Mouse (Mus musculus) small intestine, adult 2 months (tissue): ENCODE data around the gene Zfp39. TPM values are rescaled to one million over a fixed set of nuclear protein-coding genes. Genes with fewer than 3 reads are reported as not detected.
A peak's percentile ranks its signal among the peaks of the same experiment; 100 is the strongest.

Experiments used
- H3K27ac ChIP-seq: fragments of 200-500 bp; 2 replicates; pipeline ENCODE4 v1.5.1; 2012; ENCODE audit warnings: low read depth, low read length, control low read depth, inconsistent platforms; ENCODE audit not compliant: insufficient read depth
- H3K27me3 ChIP-seq: fragments of 200-500 bp; 2 replicates; pipeline ENCODE4 v1.6.1; 2012; ENCODE audit warnings: mild to moderate bottlenecking, moderate library complexity, low read length, inconsistent platforms; ENCODE audit not compliant: control insufficient read depth, insufficient read depth
- H3K36me3 ChIP-seq: fragments of 200-500 bp; 2 replicates; pipeline ENCODE4 v1.6.1; 2012; ENCODE audit warnings: mild to moderate bottlenecking, low read length, control low read depth, inconsistent platforms; ENCODE audit not compliant: control insufficient read depth, insufficient read depth
- H3K4me1 ChIP-seq: fragments of 200-500 bp; 2 replicates; pipeline ENCODE4 v1.6.1; 2012; ENCODE audit warnings: low read length, inconsistent platforms, mixed read lengths; ENCODE audit not compliant: control insufficient read depth, insufficient read depth, insufficient read length
- H3K4me3 ChIP-seq: fragments of 200-500 bp; 2 replicates; pipeline ENCODE4 v1.5.1; 2012; ENCODE audit warnings: low read depth, mild to moderate bottlenecking, control low read depth, inconsistent platforms, low read length, moderate library complexity
- CTCF ChIP-seq: fragments of 200-500 bp; IDR thresholded peaks from 2 replicates; pipeline ENCODE4 v1.5.1; 2012; ENCODE audit warnings: low read depth, mild to moderate bottlenecking, control low read depth, inconsistent platforms, low read length, moderate library complexity, mixed read lengths; ENCODE audit not compliant: insufficient replicate concordance, insufficient read length; ENCODE audit errors: extremely low read depth
- POLR2A ChIP-seq: fragments of 200-500 bp; IDR thresholded peaks from 2 replicates; pipeline ENCODE4 v1.6.1; 2012; ENCODE audit warnings: low read depth, mild to moderate bottlenecking, control low read depth, inconsistent platforms, low read length, moderate library complexity
- WGBS: fragments of 180-500 bp; shearing (Covaris S2); methylation state at CpG from one replicate; pipeline ENCODE4 v1.1.7; 2018; 5-methylcytosine and 5-hydroxymethylcytosine counted together
- polyA plus RNA-seq: library from polyadenylated mRNA; depleted of rRNA; stranded (reverse); fragments of >200 nt; gene quantifications from 2 replicates; pipeline ENCODE4 v1.2.3, GENCODE M21; 2012

Gene Zfp39
- polyA plus RNA-seq, 1 experiment = 0.29 TPM

DNA sequence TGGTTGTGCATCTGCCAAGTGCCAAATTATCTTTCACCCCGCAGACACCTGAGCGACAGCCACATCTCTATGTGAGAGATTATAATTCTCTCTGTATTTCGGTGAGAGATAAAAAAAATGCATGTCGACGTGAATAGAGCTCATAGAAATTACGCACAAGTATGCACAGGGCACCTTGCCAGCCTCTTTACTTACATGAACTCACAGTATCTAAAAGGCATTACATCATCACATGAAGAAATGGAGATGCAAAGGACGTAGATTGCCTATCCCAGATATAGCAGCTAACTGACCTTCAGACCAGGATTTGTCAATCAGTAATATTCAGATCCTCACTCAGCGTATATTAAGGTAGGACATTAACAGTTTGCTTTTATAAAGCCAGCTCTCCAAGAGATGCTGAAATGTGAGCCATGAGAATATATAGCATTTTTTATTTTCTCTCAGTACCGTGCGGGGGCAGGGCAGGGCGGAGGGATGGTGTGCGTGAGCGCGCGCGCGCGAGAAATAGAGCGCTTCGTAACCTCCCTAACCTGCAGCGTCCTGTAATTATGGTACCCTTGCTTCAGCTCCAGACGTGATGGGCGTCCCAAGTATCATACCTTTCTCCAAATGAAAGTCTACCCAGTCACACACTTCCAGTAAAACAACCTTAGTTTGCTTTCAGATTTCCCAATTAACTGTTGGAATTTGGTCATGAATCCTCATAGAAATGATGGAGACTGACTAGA lies 43.9 kb upstream of the Zfp39 start:
- Histone ChIP-seq H3K4me1 (peaks cover 4% of the 10 kb centered on the region), H3K36me3 (no peaks in the 10 kb centered on the region), H3K4me3 (peak overlapping the region; percentile 27), H3K27me3 (peaks cover 18% of the 10 kb centered on the region), H3K27ac (no peak overlapping the region; the same call in 1 of the 2 replicates)
- WGBS = 12% methylated on average over 23 of the region's 23 CpGs
- TF ChIP-seq POLR2A (no peak), CTCF (no peak)

GRCm38 (mm10) chr11:58947306-58947705 lies 43.3 kb upstream of the Zfp39 start:
- 67% methylated on average over 3 of the region's 3 CpGs for WGBS
- TF ChIP-seq CTCF (no peak), POLR2A (no peak)
- no peak overlapping the region for H3K4me3 ChIP-seq
- H3K36me3 ChIP-seq = no peaks in the 10 kb centered on the region
- H3K27ac ChIP-seq = no peak overlapping the region
- peaks cover 18% of the 10 kb centered on the region for H3K27me3 ChIP-seq
- H3K4me1 ChIP-seq = peaks cover 4% of the 10 kb centered on the region

DNA sequence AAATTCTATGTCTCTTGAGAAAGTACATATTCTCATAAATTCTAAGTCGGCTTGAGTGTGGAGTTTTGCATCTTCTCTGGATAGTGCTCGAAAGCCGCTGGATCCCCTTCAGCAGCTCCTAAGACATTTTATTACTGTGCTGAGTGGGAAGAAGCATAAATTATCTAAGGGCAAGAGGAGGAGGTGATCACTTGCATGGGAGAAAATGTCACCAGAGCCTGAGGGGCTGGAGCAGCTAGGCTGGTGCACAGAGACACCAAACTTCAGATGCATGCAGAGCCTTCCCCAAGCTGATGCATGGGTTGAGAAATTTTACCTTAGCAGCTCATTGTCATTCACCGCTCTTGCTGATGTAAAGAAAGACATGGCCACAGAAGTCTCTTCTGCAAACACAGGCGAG lies 40.1 kb upstream of the Zfp39 start:
- peaks cover 7% of the 10 kb centered on the region for H3K27me3 ChIP-seq
- H3K36me3 ChIP-seq = no peaks in the 10 kb centered on the region
- no peak overlapping the region for H3K27ac ChIP-seq
- WGBS = 80% methylated on average over 5 of the region's 5 CpGs
- TF ChIP-seq CTCF (no peak), POLR2A (no peak)
- H3K4me3 ChIP-seq = no peak overlapping the region
- H3K4me1 ChIP-seq = peaks cover 4% of the 10 kb centered on the region

- TF ChIP-seq CTCF (no peak), POLR2A (no peak)
- WGBS = 14% methylated on average over 6 of the region's 6 CpGs
- Histone ChIP-seq H3K4me3 (peak overlapping the region; percentile 78; the same call in 1 of the 2 replicates), H3K27me3 (no peaks in the 10 kb centered on the region), H3K4me1 (peaks cover 12% of the 10 kb centered on the region; the same call in 1 of the 2 replicates), H3K36me3 (peaks cover 12% of the 10 kb centered on the region), H3K27ac (no peak overlapping the region; the same call in 1 of the 2 replicates)
Observed at GRCm38 (mm10) chr11:58939088-58939439, 35.0 kb upstream of the Zfp39 start.

DNA sequence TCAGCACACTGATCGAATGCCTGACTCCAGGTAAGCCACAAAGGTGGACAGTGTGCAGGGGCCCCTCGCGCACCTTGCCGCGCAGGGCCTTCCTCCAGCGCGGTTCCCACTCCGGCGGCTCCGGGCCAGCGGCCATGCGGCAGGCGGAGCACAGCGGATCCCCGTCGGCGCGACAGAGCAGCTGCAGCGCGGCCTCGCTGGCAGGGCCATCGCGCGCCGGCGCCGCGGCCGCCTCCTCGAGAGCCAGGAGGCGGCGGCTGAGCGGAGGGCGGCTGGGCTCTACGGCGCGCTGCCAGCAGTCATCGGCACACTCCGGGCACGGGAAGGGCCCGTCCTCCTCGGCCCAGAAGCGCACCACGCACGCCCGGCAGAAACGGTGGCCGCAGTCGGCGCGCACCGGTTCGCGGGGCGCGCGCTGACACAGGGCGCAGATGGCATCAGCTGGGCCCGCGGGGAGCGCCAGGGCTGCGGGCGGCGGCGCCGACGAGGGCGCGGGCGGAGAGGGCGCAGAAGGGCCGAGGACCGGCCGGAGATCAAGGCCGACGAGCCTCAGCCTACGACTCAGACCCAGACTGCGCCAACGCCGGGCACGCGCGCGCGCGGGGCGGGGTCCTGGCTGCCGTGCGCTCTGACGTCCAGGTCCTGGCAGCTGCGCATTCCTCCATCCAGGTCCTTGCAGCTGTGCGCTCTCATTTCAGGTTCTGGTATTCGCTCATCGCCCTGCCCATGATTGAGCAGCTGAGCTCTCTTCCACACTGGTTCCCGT lies 34.5 kb upstream of the Zfp39 start, which contains the start of gene Rnf187:
Gene Rnf187, minus strand, starts transcription at position 595 of the 766 bp plus-strand sequence.
- Histone ChIP-seq H3K27me3 (no peaks in the 10 kb centered on the region), H3K36me3 (peaks cover 18% of the 10 kb centered on the region), H3K4me3 (peak within 1 kb of the TSS; percentile 78), H3K4me1 (peaks cover 12% of the 10 kb centered on the region; the same call in 1 of the 2 replicates), H3K27ac (peak within 1 kb of the TSS; percentile 74)
- TF ChIP-seq CTCF (no peak), POLR2A (peak; percentile 85)
- WGBS = under 1% methylated on average over 95 of the region's 95 CpGs

GRCm38 (mm10) chr11:58937909-58938308 lies 33.9 kb upstream of the Zfp39 start:
- no peak for TF ChIP-seq POLR2A
- TF ChIP-seq CTCF = no peak
- WGBS = 2% methylated on average over 13 of the region's 13 CpGs
- Histone ChIP-seq H3K27ac (0 out of 2 replicates have a peak overlapping the region, but pooled peaks have one; percentile 74), H3K27me3 (no peaks in the 10 kb centered on the region), H3K4me3 (peak overlapping the region; percentile 78), H3K4me1 (peaks cover 12% of the 10 kb centered on the region; the same call in 1 of the 2 replicates), H3K36me3 (peaks cover 24% of the 10 kb centered on the region)

DNA sequence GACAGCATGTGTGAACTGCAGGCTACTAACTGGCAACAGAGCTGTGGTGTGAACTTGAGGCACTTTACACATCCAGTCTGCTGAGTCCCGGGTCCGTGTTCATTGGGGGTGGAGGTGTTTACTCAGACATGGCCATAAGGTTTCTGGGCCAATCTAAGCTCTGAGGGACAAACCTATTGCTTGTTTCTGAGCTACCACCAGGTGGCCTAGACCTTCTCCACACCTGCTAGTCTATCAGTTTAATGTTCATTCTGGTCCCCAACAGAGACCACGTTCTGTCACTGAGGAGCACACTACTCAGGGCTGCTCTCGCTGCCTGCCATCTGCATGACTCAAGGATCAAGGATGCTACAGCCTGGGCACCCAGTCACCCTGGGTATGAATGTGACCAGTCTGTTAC lies 27.6 kb upstream of the Zfp39 start:
- H3K27me3 ChIP-seq = no peaks in the 10 kb centered on the region
- H3K27ac ChIP-seq = no peak overlapping the region
- TF ChIP-seq POLR2A (no peak), CTCF (0 out of 2 replicates have a peak, but pooled peaks have one; percentile 5)
- peaks cover 19% of the 10 kb centered on the region; the same call in 1 of the 2 replicates for H3K4me1 ChIP-seq
- WGBS = 45% methylated on average over 4 of the region's 4 CpGs
- H3K36me3 ChIP-seq = peaks cover 31% of the 10 kb centered on the region
- no peak overlapping the region for H3K4me3 ChIP-seq
